Mouse (Mus musculus) forebrain, embryonic 12.5 days (tissue): ENCODE results near the gene Lrp5. TPM values are rescaled to one million over a fixed set of nuclear protein-coding genes. Genes with fewer than 3 reads are reported as not detected.

Experiments used
- ATAC-seq: fragments of 200-750 bp; cut with Nextera tagmentation; 2 replicates; pipeline ENCODE4 v1.8.0; 2017; ENCODE audit warnings: moderate TSS enrichment; ENCODE audit not compliant: low FRiP score
- H3K27ac ChIP-seq: fragments of 300-500 bp; sonication (generic); 2 replicates; pipeline ENCODE4 v1.5.1; 2016; ENCODE audit warnings: mild to moderate bottlenecking
- H3K27me3 ChIP-seq: fragments of 300-500 bp; sonication (generic); 2 replicates; pipeline ENCODE4 v1.6.1; 2016; ENCODE audit warnings: mild to moderate bottlenecking
- H3K36me3 ChIP-seq: fragments of 300-500 bp; sonication (generic); replicated peaks from 2 replicates; pipeline ENCODE4 v1.6.1; 2016; ENCODE audit warnings: mild to moderate bottlenecking
- H3K4me1 ChIP-seq: fragments of 300-500 bp; sonication (generic); 2 replicates; pipeline ENCODE4 v1.6.1; 2016
- H3K4me2 ChIP-seq: fragments of 300-500 bp; sonication (generic); 2 replicates; pipeline ENCODE4 v1.6.1; 2016; ENCODE audit warnings: mild to moderate bottlenecking, moderate library complexity
- H3K4me3 ChIP-seq: fragments of 300-500 bp; sonication (generic); replicated peaks from 2 replicates; pipeline ENCODE4 v1.5.1; 2016; ENCODE audit warnings: mild to moderate bottlenecking
- H3K9ac ChIP-seq: fragments of 300-500 bp; sonication (generic); 2 replicates; pipeline ENCODE4 v1.6.1; 2016; ENCODE audit warnings: mild to moderate bottlenecking
- H3K9me3 ChIP-seq: fragments of 300-500 bp; sonication (generic); 2 replicates; pipeline ENCODE4 v1.6.1; 2016
- WGBS: fragments of 180-500 bp; shearing (Covaris S2); methylation state at CpG from one replicate; pipeline ENCODE4 v1.1.7; 2016; 5-methylcytosine and 5-hydroxymethylcytosine counted together
- polyA plus RNA-seq: library from polyadenylated mRNA; unstranded; fragments of >200 nt; fragmentation: Nextera tagmentation; extraction: Ambion mirVana; gene quantifications from 2 replicates; pipeline ENCODE4 v1.2.1, GENCODE M21; 2016

The Lrp5 gene
- 2.9 and 3.2 TPM in 2 replicates for polyA plus RNA-seq

GRCm38 (mm10) chr19:3686215-3686894, at the start of gene Lrp5:
Gene Lrp5, minus strand, starts transcription at chr19:3686564.
- peaks cover 39% of the 10 kb centered on the region for H3K4me1 ChIP-seq
- 0 out of 2 replicates have a peak within 1 kb of the TSS, but pooled peaks have one; percentile 50 for H3K27ac ChIP-seq
- under 1% methylated on average over 57 of the region's 83 CpGs for WGBS

DNA sequence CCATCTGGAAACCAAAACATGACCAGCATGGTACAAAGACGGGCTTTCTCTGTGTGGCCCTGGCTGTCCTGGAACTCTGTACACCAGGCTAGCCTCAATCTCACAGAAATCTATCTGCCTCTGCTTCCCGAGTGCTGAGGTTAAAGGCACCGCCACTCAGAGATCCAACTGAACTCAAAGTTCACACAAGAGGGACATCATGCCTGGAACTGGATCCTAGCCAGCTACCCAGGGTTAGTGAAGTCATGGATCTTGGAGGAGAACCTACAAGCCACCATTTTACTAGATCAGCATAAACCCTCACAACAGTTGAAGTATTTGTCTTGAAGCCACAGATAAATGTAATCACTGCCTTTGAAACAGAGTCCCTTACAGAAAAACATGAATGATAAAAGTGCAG, 49.6 kb upstream of the Lrp5 start:
- WGBS: 86% methylated on average over 3 of the region's 3 CpGs
- Histone ChIP-seq H3K27ac (no peak overlapping the region), H3K4me1 (no peaks in the 10 kb centered on the region), H3K4me2 (no peak overlapping the region), H3K9me3 (no peaks in the 10 kb centered on the region), H3K9ac (no peak overlapping the region), H3K27me3 (no peaks in the 10 kb centered on the region), H3K4me3 (no peak overlapping the region), H3K36me3 (no peaks in the 10 kb centered on the region)
- no peak for ATAC-seq

More at GRCm38 (mm10) chr19:3686215-3686894, at the start of gene Lrp5:
- Histone ChIP-seq H3K9me3 (no peaks in the 10 kb centered on the region), H3K4me2 (peak within 1 kb of the TSS; percentile 93), H3K4me3 (peak within 1 kb of the TSS; percentile 90), H3K36me3 (no peaks in the 10 kb centered on the region), H3K9ac (peak within 1 kb of the TSS; percentile 93), H3K27me3 (peaks cover 13% of the 10 kb centered on the region)
- peak; percentile 47 for ATAC-seq

DNA sequence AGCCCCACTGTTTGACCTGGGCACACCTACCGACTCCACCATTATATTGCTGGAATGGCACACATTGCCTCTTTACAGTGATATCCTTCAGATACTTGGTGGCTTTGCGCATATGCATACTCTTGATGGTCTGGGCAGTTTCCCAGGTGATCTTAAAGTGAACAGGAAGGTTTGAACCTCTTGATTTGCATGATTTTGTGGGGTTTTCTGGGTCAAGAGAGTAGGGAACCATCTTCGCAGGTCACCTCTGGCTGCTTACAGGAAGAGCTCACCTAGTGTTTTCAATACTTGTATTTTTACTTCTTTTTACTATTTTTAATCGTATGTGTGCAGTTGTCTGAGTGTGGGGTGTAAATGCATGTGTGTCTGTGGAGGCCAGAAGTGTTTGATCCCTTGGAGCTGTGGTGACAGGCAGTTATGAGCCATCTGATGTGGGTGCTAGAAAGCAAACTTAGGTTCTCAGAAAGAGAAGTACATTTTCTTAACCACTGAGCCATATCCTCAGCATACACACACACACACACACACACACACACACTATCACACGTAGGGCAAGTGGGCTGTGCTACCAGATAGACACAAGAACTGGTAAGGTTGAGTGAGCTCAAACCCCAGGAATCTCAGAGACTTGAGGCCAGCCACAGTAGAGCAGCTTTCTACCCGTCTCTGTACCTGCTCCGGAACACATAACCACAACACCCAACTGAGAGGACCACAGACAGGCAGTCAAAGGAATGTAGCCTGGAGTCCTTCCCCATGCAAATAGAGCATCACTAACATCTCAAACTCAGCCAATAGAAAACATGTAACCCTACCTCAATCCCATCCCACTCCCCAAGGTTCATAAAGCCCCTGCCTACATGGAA, 44.6 kb upstream of the Lrp5 start:
- no peak overlapping the region for H3K4me2 ChIP-seq
- H3K4me1 ChIP-seq: no peaks in the 10 kb centered on the region
- WGBS: 83% methylated on average over 7 of the region's 7 CpGs
- H3K9me3 ChIP-seq: no peaks in the 10 kb centered on the region
- ATAC-seq: no peak
- no peaks in the 10 kb centered on the region for H3K27me3 ChIP-seq
- no peak overlapping the region for H3K27ac ChIP-seq
- H3K36me3 ChIP-seq: no peaks in the 10 kb centered on the region
- H3K4me3 ChIP-seq: no peak overlapping the region
- no peak overlapping the region for H3K9ac ChIP-seq

- H3K27me3 ChIP-seq: no peaks in the 10 kb centered on the region
- no peak overlapping the region for H3K4me2 ChIP-seq
- H3K9me3 ChIP-seq: 0 out of 2 replicates have a peak, but pooled peaks cover under 1% of the 10 kb centered on the region
- H3K4me3 ChIP-seq: no peak overlapping the region
- no peaks in the 10 kb centered on the region for H3K4me1 ChIP-seq
- H3K9ac ChIP-seq: no peak overlapping the region
- H3K27ac ChIP-seq: no peak overlapping the region
- no peaks in the 10 kb centered on the region for H3K36me3 ChIP-seq
- WGBS: 70% methylated on average over 2 of the region's 2 CpGs
- no peak for ATAC-seq
Observed at GRCm38 (mm10) chr19:3728901-3729300, 42.5 kb upstream of the Lrp5 start.

GRCm38 (mm10) chr19:3724779-3725178, 38.4 kb upstream of the Lrp5 start:
- no peak for ATAC-seq
- no peak overlapping the region for H3K27ac ChIP-seq
- no peak overlapping the region for H3K4me2 ChIP-seq
- H3K9ac ChIP-seq: no peak overlapping the region
- H3K9me3 ChIP-seq: 0 out of 2 replicates have a peak, but pooled peaks cover 6% of the 10 kb centered on the region
- 31% methylated on average over 1 of the region's 1 CpGs for WGBS
- H3K27me3 ChIP-seq: no peaks in the 10 kb centered on the region
- no peaks in the 10 kb centered on the region for H3K36me3 ChIP-seq
- no peak overlapping the region for H3K4me3 ChIP-seq
- H3K4me1 ChIP-seq: peaks cover 3% of the 10 kb centered on the region; the same call in 1 of the 2 replicates

- WGBS: 78% methylated on average over 4 of the region's 4 CpGs
Observed at GRCm38 (mm10) chr19:3723904-3724303, 37.5 kb upstream of the Lrp5 start.

GRCm38 (mm10) chr19:3723170-3723569, 36.8 kb upstream of the Lrp5 start:
- Histone ChIP-seq H3K36me3 (peaks cover 2% of the 10 kb centered on the region; the same call in 1 of the 2 replicates), H3K27me3 (no peaks in the 10 kb centered on the region), H3K4me1 (peaks cover 14% of the 10 kb centered on the region), H3K4me3 (no peak overlapping the region), H3K27ac (no peak overlapping the region), H3K9ac (no peak overlapping the region), H3K9me3 (0 out of 2 replicates have a peak, but pooled peaks cover 6% of the 10 kb centered on the region), H3K4me2 (no peak overlapping the region)
- 94% methylated on average over 9 of the region's 9 CpGs for WGBS
- no peak for ATAC-seq

More at GRCm38 (mm10) chr19:3723904-3724303, 37.5 kb upstream of the Lrp5 start:
- Histone ChIP-seq H3K4me1 (peaks cover 12% of the 10 kb centered on the region), H3K36me3 (no peaks in the 10 kb centered on the region), H3K4me3 (no peak overlapping the region), H3K27ac (no peak overlapping the region), H3K9ac (no peak overlapping the region), H3K9me3 (0 out of 2 replicates have a peak, but pooled peaks cover 6% of the 10 kb centered on the region), H3K4me2 (no peak overlapping the region), H3K27me3 (no peaks in the 10 kb centered on the region)
- ATAC-seq: no peak

- Histone ChIP-seq H3K4me1 (peaks cover 14% of the 10 kb centered on the region), H3K9ac (peak overlapping the region; percentile 40; the same call in 1 of the 2 replicates), H3K9me3 (0 out of 2 replicates have a peak, but pooled peaks cover 6% of the 10 kb centered on the region), H3K27ac (no peak overlapping the region), H3K27me3 (no peaks in the 10 kb centered on the region), H3K4me2 (peak overlapping the region; percentile 70), H3K36me3 (peaks cover 39% of the 10 kb centered on the region), H3K4me3 (peak overlapping the region; percentile 37)
- peak; percentile 65 for ATAC-seq
- 2% methylated on average over 27 of the region's 27 CpGs for WGBS
Observed at GRCm38 (mm10) chr19:3719362-3719891, 33.1 kb upstream of the Lrp5 start.

- 0 out of 2 replicates have a peak, but pooled peaks cover 4% of the 10 kb centered on the region for H3K9me3 ChIP-seq
- H3K36me3 ChIP-seq: peaks cover 42% of the 10 kb centered on the region
- peak overlapping the region; percentile 37 for H3K4me3 ChIP-seq
- peaks cover 14% of the 10 kb centered on the region for H3K4me1 ChIP-seq
- peak overlapping the region; percentile 70 for H3K4me2 ChIP-seq
- peak overlapping the region; percentile 40; the same call in 1 of the 2 replicates for H3K9ac ChIP-seq
- no peaks in the 10 kb centered on the region for H3K27me3 ChIP-seq
- H3K27ac ChIP-seq: no peak overlapping the region
- peak; percentile 75 for ATAC-seq
- WGBS: 44% methylated on average over 19 of the region's 19 CpGs
Observed at GRCm38 (mm10) chr19:3718481-3719361, 32.4 kb upstream of the Lrp5 start.

DNA sequence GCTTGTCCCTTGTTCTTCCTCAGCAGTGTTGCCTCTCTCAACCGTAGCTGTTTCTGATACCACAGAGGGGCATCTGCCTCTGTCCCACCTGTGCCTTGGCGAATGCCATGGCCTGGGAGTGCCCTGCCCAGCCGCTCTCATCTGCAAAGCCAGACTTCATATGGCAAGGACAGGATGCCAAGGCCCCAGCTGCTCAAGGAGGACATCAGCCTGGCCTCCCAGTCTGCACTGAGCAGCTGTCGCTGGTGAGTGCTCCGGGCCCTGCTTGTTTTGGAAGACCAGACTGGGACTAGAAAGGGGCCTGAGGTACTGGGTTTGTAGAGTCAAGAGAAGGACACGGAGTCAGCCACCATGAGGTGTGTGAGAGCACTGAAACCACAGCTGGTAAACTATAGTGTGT, 28.0 kb upstream of the Lrp5 start:
- Histone ChIP-seq H3K4me1 (peaks cover 10% of the 10 kb centered on the region), H3K27me3 (no peaks in the 10 kb centered on the region), H3K9ac (no peak overlapping the region), H3K4me2 (no peak overlapping the region), H3K36me3 (peaks cover 49% of the 10 kb centered on the region), H3K27ac (no peak overlapping the region), H3K4me3 (no peak overlapping the region), H3K9me3 (no peaks in the 10 kb centered on the region)
- no peak for ATAC-seq
- 96% methylated on average over 6 of the region's 6 CpGs for WGBS

- Histone ChIP-seq H3K4me1 (peaks cover 17% of the 10 kb centered on the region), H3K4me3 (no peak overlapping the region), H3K4me2 (no peak overlapping the region), H3K9me3 (no peaks in the 10 kb centered on the region), H3K27ac (no peak overlapping the region), H3K27me3 (no peaks in the 10 kb centered on the region), H3K9ac (no peak overlapping the region), H3K36me3 (peaks cover 19% of the 10 kb centered on the region)
- WGBS: 87% methylated on average over 2 of the region's 2 CpGs
- no peak for ATAC-seq
Observed at GRCm38 (mm10) chr19:3710436-3710835, 24.1 kb upstream of the Lrp5 start.
